In the genomic region with DNA sequence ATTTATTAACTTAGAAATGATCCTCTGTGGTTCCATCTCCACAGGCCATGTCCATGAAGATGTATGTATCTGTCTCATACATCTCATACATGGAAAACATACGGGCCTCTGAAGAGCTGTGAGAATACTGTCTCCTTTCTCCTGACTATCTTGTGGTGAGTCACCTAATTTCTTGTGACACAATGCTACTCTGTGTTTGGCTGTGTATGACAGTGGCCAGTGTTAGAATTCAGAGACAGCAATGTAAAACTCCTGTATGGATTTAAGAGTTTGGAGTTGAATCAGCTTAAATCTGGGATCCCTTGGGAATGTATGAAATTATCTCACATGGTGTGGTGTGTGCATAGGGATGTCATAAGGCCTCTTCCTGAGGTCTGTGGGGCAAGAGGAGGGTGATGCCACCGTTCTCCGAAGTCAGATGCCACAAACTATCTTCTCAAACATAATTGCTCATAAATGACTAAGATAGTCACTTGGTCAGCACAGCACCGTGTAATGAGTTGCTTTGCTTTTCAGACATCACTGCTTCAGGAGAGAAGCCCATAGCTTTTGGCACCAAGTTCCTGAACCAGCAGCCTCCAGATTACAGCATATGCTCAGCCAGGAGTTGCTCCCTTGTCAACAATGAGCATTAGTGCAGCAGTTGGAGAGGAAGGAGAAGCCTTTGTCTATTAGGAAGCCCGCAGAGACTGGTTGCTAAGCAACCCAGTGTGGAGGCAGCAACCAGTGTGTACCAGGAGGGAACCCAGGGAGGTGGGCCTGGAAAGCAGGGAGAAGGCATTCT, we compare ENCODE assay signal across 9 mouse cellular contexts.
DNase-seq lines count a peak whose midpoint lies in the region; ATAC-seq and TF ChIP-seq lines count a peak whose summit lies in the region.
"Had no signal": no experiment of that assay in that cellular context is flagged by ENCODE, and none has a peak within 500 bp of the region (broad histone marks: within the 10 kb centered on the region; RNA-seq: fewer than 3 reads in every experiment).

No protein-coding gene starts in this region.

- H3K4me2 ChIP-seq in hindbrain, embryonic 16.5 days (ENCODE audit: low read length) = no peak overlapping the region
- 0 out of 2 replicates have a peak overlapping the region, but pooled peaks have one; percentile 0 for H3K4me2 ChIP-seq in midbrain, embryonic 15.5 days

- no peak overlapping the region for H3K4me3 ChIP-seq in ES-E14 (ENCODE audit: insufficient read depth in 1 of 2, low read depth in 1 of 2, low read length in 2 of 2, poor library complexity in 1 of 2, severe bottlenecking in 1 of 2)
- no peak overlapping the region for H3K4me3 ChIP-seq in hindbrain, embryonic 16.5 days (ENCODE audit: low read length)
- H3K4me3 ChIP-seq in midbrain, embryonic 15.5 days = no peak overlapping the region

- peaks cover 0 to 6% of the 10 kb centered on the region in 2 experiments; a peak in 2 of 4 replicates for H3K4me1 ChIP-seq in ES-E14 (ENCODE audit: control insufficient read depth in 2 of 2, insufficient read depth in 2 of 2, low read length in 2 of 2, poor library complexity in 1 of 2)
- H3K4me1 ChIP-seq in hindbrain, embryonic 16.5 days (ENCODE audit: control insufficient read depth, insufficient read depth, low read depth, low read length) = peaks cover 17% of the 10 kb centered on the region
- peaks cover 23% of the 10 kb centered on the region for H3K4me1 ChIP-seq in midbrain, embryonic 15.5 days

- no peaks in the 10 kb centered on the region for H3K27me3 ChIP-seq in hindbrain, embryonic 16.5 days (replicated peaks; ENCODE audit: control insufficient read depth, insufficient read depth, low read length)
- no peaks in the 10 kb centered on the region for H3K27me3 ChIP-seq in midbrain, embryonic 15.5 days (replicated peaks)
- H3K27me3 ChIP-seq: Patski had no signal

- 27% methylated on average over 5 of the region's 5 CpGs for WGBS in hindbrain, embryonic 16.5 days
- WGBS in midbrain, embryonic 15.5 days = 23% methylated on average over 5 of the region's 5 CpGs

- H3K9me3 ChIP-seq in ES-E14 (ENCODE audit: control insufficient read depth, insufficient read depth, low read depth, low read length) = no peaks in the 10 kb centered on the region
- no peaks in the 10 kb centered on the region for H3K9me3 ChIP-seq in hindbrain, embryonic 16.5 days (ENCODE audit: control insufficient read depth, low read length)
- H3K9me3 ChIP-seq in midbrain, embryonic 15.5 days = no peaks in the 10 kb centered on the region

- no peak overlapping the region for H3K27ac ChIP-seq in ES-E14 (ENCODE audit: insufficient read depth, low read depth, low read length, poor library complexity, severe bottlenecking)
- H3K27ac ChIP-seq in hindbrain, embryonic 16.5 days (ENCODE audit: low read depth, low read length) = peak overlapping the region; percentile 66
- H3K27ac ChIP-seq in midbrain, embryonic 15.5 days = peak overlapping the region; percentile 77

- H3K36me3 ChIP-seq in ES-E14 (ENCODE audit: control insufficient read depth, insufficient read depth, low read length, poor library complexity, severe bottlenecking) = no peaks in the 10 kb centered on the region
- no peaks in the 10 kb centered on the region for H3K36me3 ChIP-seq in hindbrain, embryonic 16.5 days (ENCODE audit: control insufficient read depth, insufficient read depth, low read length)
- H3K36me3 ChIP-seq in midbrain, embryonic 15.5 days (replicated peaks) = no peaks in the 10 kb centered on the region

- DNase-seq in ES-E14 (ENCODE audit: low read depth, low spot score) = peak; percentile 33
- DNase-seq in embryo, embryonic 9.5 days (ENCODE audit: extremely low spot score) = peak; percentile 56
- no peak for DNase-seq in adrenal gland, postnatal 4 days (ENCODE audit: low spot score in 2 of 2)
- DNase-seq in gastrocnemius, adult 8-10 months (ENCODE audit: low spot score in 2 of 2) = no peak
- no peak for DNase-seq in adrenal gland, postnatal 14 days
- no peak for DNase-seq in lung, postnatal 25 days (ENCODE audit: low spot score)

- in situ Hi-C loops in ES-E14 (cut with MboI; ENCODE audit: low sequenced_read_pairs in 2 of 2, unreplicated experiment in 2 of 2) = no loop called here

- peak; percentile 97 for ATAC-seq in hindbrain, embryonic 16.5 days
- peak; percentile 98 for ATAC-seq in midbrain, embryonic 15.5 days (replicated peaks)
- ATAC-seq: Patski had no signal

- no peak overlapping the region for H3K9ac ChIP-seq in ES-E14 (ENCODE audit: insufficient read depth, low read depth, low read length, poor library complexity, severe bottlenecking)
- no peak overlapping the region for H3K9ac ChIP-seq in hindbrain, embryonic 16.5 days (ENCODE audit: low read depth, low read length)
- no peak overlapping the region for H3K9ac ChIP-seq in midbrain, embryonic 15.5 days

TF ChIP-seq in ES-E14, 5 proteins besides CTCF, POLR2A, EP300 and RAD21:
- TF ChIP-seq ZNF384 (IDR thresholded peaks at IDR 0.05; ENCODE audit: low read depth, low read length) (no peak), CHD2 (IDR thresholded peaks at IDR 0.05; ENCODE audit: low read depth, low read length) (no peak), MAFK (IDR thresholded peaks at IDR 0.05; ENCODE audit: insufficient read depth, low read depth, low read length) (no peak), HCFC1 (IDR thresholded peaks at IDR 0.05; ENCODE audit: borderline replicate concordance, insufficient read depth, low read length) (no peak), ZC3H11A (IDR thresholded peaks at IDR 0.05; ENCODE audit: borderline replicate concordance, low read depth, low read length) (no peak)

Comparison
In these comparisons a context has a peak if more than half of its experiments do, and no peak if none do; other contexts are left out.
1. DNase-seq: peak in ES-E14 (single experiment) and embryo, embryonic 9.5 days (single experiment); none in adrenal gland, postnatal 4 days (0 of 2), gastrocnemius, adult 8-10 months (0 of 2), adrenal gland, postnatal 14 days (single experiment) and lung, postnatal 25 days (single experiment).